Mouse (Mus musculus) heart, postnatal 25 days (tissue): ENCODE measurements around the gene Ercc6. TPM values are rescaled to one million over a fixed set of nuclear protein-coding genes. Genes with fewer than 3 reads are reported as not detected.

ENCODE experiments used
- DNase-seq: peaks from one replicate; pipeline ENCODE4 v3.0.0; 2022; ENCODE audit warnings: low spot score
- intact Hi-C: fragments of 180-260 bp; cut with DNase I; formaldehyde crosslinking; loops from one replicate; pipeline ENCODE4 v1.15.1; 2025
- total RNA-seq, 2 experiments: library from RNA; stranded (reverse); gene quantifications; 2 replicates each; pipeline ENCODE4 v1.2.3; 2021

Ercc6 gene
- total RNA-seq, 2 experiments from 2014 or later, result 3.8 to 4.3 TPM

DNA sequence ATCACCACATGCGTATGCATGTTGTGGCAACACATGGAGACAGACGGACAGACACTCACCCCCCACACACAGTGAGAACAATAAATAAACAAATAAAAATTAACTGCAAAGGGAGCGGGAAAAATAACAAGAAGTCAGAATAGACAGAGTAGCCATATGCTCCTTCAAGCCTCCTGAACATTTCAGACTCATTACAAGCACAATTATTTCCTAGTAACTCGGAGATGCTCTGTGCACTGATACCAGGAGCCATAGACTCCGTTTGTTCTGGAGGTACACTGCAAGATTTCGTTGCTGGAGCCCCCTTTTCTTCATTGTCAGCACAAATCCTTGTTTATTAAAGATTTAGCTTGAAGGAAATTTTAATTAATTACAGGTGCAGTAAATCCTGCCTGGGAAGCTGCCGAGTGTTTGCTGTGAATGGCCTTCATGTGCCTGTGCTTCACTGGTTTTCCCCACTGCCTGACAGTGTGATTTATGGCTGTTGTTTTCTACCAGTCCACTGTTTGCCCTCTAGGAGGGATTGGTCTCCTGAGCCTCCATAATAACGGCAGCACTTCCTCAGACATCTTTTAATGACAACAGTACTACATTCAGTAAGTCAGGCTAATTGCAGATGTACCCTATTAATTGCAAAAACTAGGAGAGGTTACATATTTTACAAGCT is 41.7 kb downstream of the Ercc6 start:
- no peak for DNase-seq
- intact Hi-C loops, result no loop called here

GRCm38 (mm10) chr14:32561428-32561827 is 48.1 kb downstream of the Ercc6 start:
- intact Hi-C loops, result no loop called here

DNA sequence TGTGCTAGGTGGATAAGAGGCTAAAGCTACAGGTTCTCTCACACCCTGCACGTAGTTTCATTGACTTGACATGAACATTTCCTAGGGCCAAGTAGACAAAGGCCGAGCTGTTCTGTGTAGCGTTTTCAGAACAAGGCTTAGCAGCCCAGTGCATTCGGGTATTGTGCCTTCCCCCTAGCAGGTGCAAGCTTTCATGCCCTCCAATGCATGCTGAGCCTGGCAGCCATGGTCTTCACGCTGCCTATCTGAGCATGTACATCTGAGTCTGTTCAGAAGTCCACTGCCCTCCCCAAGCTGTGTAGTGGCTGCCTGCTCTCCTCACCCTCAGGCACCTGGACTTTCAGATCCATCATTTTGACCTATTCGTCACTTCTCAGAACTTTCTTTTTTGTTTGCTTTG is 50.3 kb downstream of the Ercc6 start:
- intact Hi-C loops, result no loop called here
- DNase-seq, result no peak

More at GRCm38 (mm10) chr14:32561428-32561827, 48.1 kb downstream of the Ercc6 start:
- no peak for DNase-seq

DNA sequence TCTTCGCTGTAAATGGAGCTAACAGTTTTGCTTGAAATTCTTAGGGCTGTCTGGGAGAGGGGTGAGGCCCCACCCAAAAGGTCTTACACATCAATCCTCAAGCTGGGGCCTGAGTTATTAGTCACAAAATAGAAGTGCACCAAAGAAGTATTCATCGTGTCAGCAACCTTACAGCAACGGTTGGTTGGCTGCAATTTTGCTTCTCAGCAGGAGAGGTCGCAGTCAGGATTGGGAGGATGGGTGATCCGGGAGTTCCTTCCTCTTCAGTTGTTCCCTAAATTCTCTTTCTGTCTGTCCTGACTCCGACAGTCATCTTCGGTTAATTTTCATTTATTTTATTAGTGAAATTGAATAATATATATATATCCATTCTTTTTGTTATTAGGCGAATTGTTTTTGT is 59.2 kb downstream of the Ercc6 start:
- intact Hi-C loops, result no loop called here
- DNase-seq, result no peak

DNA sequence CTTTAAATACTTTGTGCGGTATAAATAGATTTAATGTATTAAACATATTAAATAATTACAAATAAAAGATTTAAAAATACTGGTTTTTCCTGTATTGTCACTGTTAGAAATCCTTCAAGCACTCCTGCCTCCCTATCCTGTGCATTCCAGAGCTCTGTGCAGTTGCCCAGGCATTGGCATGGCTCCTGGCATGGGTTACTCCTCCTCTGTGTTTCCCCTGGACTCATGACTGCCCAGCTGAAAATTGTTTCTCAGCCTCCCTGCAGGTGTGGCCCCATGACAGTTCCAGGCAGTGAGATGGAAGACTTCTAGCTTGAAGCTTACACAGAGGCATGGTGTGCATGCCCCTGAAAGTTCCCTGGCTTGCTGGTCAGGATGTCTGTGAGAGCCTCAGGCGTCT is 65.1 kb downstream of the Ercc6 start:
- intact Hi-C loops, result no loop called here
- DNase-seq, result no peak

GRCm38 (mm10) chr14:32583696-32584095 is 70.4 kb downstream of the Ercc6 start:
- intact Hi-C loops, result no loop called here
- no peak for DNase-seq

GRCm38 (mm10) chr14:32587013-32587784 is 73.9 kb downstream of the Ercc6 start:
- intact Hi-C loops, result loop anchor here (2.0 kb wide), 1 partner anchor 56 kb away; no protein-coding TSS in a partner anchor

GRCm38 (mm10) chr14:32590377-32590776 is 77.1 kb downstream of the Ercc6 start:
- intact Hi-C loops, result no loop called here

More at GRCm38 (mm10) chr14:32587013-32587784, 73.9 kb downstream of the Ercc6 start:
- no peak for DNase-seq

GRCm38 (mm10) chr14:32597232-32598231 is 84.2 kb downstream of the Ercc6 start:
- DNase-seq, result no peak
- intact Hi-C loops, result no loop called here

More at GRCm38 (mm10) chr14:32590377-32590776, 77.1 kb downstream of the Ercc6 start:
- no peak for DNase-seq

DNA sequence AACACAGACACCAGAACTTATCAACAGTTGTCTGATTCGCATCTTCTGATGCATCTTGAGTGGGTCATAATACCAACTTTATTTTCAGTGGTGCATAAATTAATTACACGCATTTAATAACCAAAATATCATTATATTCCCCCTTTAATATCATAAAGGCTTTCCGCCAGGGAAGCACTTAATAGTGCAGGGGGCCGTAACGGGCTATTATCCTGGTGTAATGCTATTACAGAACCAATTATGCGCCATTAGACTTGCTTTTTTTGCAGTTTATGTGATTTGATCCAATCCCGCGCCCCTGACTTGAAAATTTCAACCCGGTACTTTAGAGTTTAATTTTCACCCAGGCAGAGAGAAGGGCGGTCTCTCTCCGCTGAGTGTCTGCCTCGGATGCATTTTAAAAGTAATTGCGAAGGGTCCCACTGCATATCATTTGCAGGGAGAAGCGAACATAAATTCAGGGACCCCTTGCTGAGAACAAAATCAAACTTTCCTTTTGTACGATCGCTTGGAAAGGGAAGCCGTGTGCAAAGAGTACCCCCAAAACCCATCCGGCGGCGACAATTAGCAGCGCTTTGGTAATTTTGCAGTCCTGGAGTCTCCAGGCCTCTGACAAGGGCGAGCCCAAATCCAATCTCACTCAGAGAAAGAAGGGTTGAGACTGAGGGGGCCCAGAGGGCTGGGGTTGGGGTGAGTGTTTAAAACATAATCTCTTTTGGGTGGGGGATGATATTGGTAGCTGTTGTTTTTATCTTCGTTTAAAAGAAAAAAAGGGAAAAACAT is 85.3 kb downstream of the Ercc6 start:
- intact Hi-C loops, result no loop called here
- DNase-seq, result no peak

GRCm38 (mm10) chr14:32599290-32600041 is 86.1 kb downstream of the Ercc6 start, which contains the start of gene Prrxl1:
TSS of gene Prrxl1 (plus strand) at chr14:32599407.
- intact Hi-C loops, result loop anchor here (10.0 kb wide), 1 partner anchor 605 kb away; no protein-coding TSS in a partner anchor

DNA sequence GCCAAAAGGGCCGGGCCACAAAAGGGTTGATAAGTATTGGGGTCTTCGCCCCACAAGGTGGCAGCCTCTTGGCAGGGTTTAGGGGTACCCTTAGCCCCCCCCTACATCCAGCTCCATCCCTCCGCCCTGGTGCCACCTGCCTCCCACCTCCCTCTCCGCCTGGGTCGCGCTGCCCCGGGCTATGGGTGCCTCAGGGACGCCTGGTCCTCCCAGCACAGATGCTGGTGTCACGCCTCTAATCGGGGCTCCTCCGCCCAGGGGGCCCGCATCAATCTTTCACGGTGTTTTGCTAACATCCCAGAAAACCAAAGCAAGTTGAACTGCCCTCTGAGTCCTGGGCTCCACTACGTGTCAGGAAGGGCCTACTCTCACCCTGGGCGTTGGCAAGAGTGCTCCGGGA is 86.8 kb downstream of the Ercc6 start:
- intact Hi-C loops, result loop anchor here (10.0 kb wide), 1 partner anchor 605 kb away; no protein-coding TSS in a partner anchor
- DNase-seq, result no peak

More at GRCm38 (mm10) chr14:32599290-32600041, 86.1 kb downstream of the Ercc6 start, which contains the start of gene Prrxl1:
- no peak for DNase-seq

DNA sequence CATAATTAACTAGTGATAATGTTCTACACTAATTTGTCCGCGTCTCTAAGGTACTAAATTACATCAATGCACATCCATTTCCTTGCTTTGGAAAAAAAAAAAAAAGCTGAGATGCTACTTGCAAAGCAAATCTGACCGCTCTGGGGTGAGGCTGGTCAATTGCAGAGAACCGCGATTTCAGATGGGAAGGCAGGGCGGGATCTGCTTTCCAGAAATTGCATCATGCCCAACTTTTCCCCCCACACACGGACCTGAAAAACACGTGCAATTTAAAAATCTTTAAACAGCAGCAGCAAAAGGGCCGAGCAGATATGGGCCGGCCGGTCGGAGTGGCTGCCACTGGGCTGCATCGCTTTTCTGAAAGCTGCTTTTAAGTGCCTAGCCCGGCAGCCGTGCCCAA is 92.2 kb downstream of the Ercc6 start:
- DNase-seq, result no peak
- intact Hi-C loops, result loop anchor here (5.0 to 10.0 kb wide), 2 partner anchors 112 to 599 kb away; no protein-coding TSS in a partner anchor

- intact Hi-C loops, result loop anchor here (5.0 to 10.0 kb wide), 2 partner anchors 111 to 598 kb away; no protein-coding TSS in a partner anchor
- no peak for DNase-seq
Observed at GRCm38 (mm10) chr14:32606316-32606715, 93.0 kb downstream of the Ercc6 start.

- intact Hi-C loops, result loop anchor here (2.0 to 10.0 kb wide), 3 partner anchors 108 to 595 kb away; no protein-coding TSS in a partner anchor
- no peak for DNase-seq
Observed at GRCm38 (mm10) chr14:32609392-32609791, 96.1 kb downstream of the Ercc6 start.

DNA sequence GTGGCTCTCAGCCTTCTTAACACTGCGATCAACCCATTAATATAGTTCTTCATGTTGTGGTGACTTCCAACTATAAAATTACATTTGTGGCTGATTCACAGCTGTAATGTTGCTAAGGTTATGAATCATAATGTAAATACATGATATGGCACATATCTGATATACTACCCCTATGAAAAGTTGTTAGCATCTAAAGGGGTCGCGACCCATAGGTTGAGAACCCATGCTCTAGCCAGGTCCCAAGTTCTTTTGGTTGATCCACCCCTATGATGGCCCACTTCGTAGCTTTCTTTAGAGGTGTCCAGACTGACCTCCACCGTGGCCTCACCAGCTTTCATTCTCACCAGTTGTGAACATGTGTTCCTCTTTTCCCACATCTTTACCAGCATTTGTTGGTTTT is 103.9 kb downstream of the Ercc6 start:
- no peak for DNase-seq
- intact Hi-C loops, result no loop called here

GRCm38 (mm10) chr14:32624245-32624644 is 110.9 kb downstream of the Ercc6 start:
- DNase-seq, result no peak
- intact Hi-C loops, result no loop called here

DNA sequence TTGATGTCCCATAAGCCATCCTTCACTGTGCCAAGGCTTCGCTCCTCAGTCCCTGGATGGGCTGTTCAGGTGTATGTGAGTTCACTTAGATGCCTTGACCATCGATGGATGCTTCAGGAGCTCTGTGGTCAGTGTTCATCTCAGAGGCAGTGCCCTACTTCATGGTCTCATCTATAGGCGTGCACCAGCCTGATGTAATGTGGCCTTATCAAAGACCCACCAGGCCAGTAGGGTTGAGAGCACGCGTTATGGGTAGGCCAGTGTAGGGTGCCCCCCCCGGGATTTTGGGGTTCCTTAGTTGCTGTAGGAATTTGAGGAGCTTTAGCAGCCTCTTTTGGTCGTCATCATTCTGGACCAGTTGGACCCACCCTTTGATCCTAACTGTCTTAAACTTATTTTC is 111.5 kb downstream of the Ercc6 start:
- DNase-seq, result no peak
- intact Hi-C loops, result no loop called here
